8 mouse cellular contexts compared by ENCODE assay signal in genomic region chr3:126363568-126364505, GRCm38 (mm10). TPM values are rescaled to one million over a fixed set of nuclear protein-coding genes. Genes with fewer than 3 reads are reported as not detected.
A peak's percentile ranks its signal among the peaks of the same experiment; 100 is the strongest.
DNase-seq lines count a peak whose midpoint lies in the region; ATAC-seq and TF ChIP-seq lines count a peak whose summit lies in the region.

Gene Arsj, plus strand, starts transcription at chr3:126363684.

- 13% methylated on average over 41 of the region's 41 CpGs for WGBS in hindbrain, embryonic 16.5 days
- 9% methylated on average over 41 of the region's 41 CpGs for WGBS in limb, embryonic 15.5 days
- 19% methylated on average over 41 of the region's 41 CpGs for WGBS in thymus, adult 2 months

- H3K4me3 ChIP-seq in hindbrain, embryonic 16.5 days (ENCODE audit: low read length): peak within 1 kb of the TSS; percentile 41
- peak within 1 kb of the TSS; percentile 55 for H3K4me3 ChIP-seq in limb, embryonic 15.5 days
- no peak within 1 kb of the TSS for H3K4me3 ChIP-seq in thymus, adult 2 months (ENCODE audit: control insufficient read depth, insufficient read depth, low read length)

- no peak within 1 kb of the TSS for H3K27ac ChIP-seq in hindbrain, embryonic 16.5 days (ENCODE audit: low read depth, low read length)
- H3K27ac ChIP-seq in limb, embryonic 15.5 days: peak within 1 kb of the TSS; percentile 43; the same call in 1 of the 2 replicates
- no peak within 1 kb of the TSS for H3K27ac ChIP-seq in thymus, adult 2 months (ENCODE audit: control insufficient read depth, insufficient read depth, low read length)

- no peak for TF ChIP-seq POLR2A in thymus, adult 2 months (IDR thresholded peaks at IDR 0.05; ENCODE audit: control insufficient read depth, extremely low read depth, insufficient read depth, low read length, poor library complexity)

- H3K4me2 ChIP-seq in hindbrain, embryonic 16.5 days (ENCODE audit: low read length): peak within 1 kb of the TSS; percentile 67
- peak within 1 kb of the TSS; percentile 70 for H3K4me2 ChIP-seq in limb, embryonic 15.5 days

- H3K9me3 ChIP-seq in hindbrain, embryonic 16.5 days (ENCODE audit: control insufficient read depth, low read length): no peaks in the 10 kb centered on the region
- H3K9me3 ChIP-seq in limb, embryonic 15.5 days: no peaks in the 10 kb centered on the region

- 0 out of 2 replicates have a peak, but pooled peaks cover 2% of the 10 kb centered on the region for H3K27me3 ChIP-seq in hindbrain, embryonic 16.5 days (replicated peaks; ENCODE audit: control insufficient read depth, insufficient read depth, low read length)
- no peaks in the 10 kb centered on the region for H3K27me3 ChIP-seq in limb, embryonic 15.5 days
- H3K27me3 ChIP-seq in thymus, adult 2 months (ENCODE audit: control insufficient read depth, insufficient read depth, low read length): no peaks in the 10 kb centered on the region

- H3K36me3 ChIP-seq in hindbrain, embryonic 16.5 days (ENCODE audit: control insufficient read depth, insufficient read depth, low read length): no peaks in the 10 kb centered on the region
- no peaks in the 10 kb centered on the region for H3K36me3 ChIP-seq in limb, embryonic 15.5 days
- no peaks in the 10 kb centered on the region for H3K36me3 ChIP-seq in thymus, adult 2 months (ENCODE audit: control insufficient read depth, insufficient read depth, low read length)

- DNase-seq in adrenal gland, postnatal 10 days: peak; percentile 61
- DNase-seq in embryo, embryonic 10 days (ENCODE audit: low spot score): peak; percentile 54
- peak; percentile 61 for DNase-seq in gastrocnemius, postnatal 25 days
- DNase-seq in neural tube, embryonic 10.5 days (ENCODE audit: extremely low spot score, low spot score): peak; percentile 55
- DNase-seq in testis, postnatal 14 days (ENCODE audit: low spot score): peak; percentile 19
- DNase-seq in thymus, adult 2 months: no peak

- no peaks in the 10 kb centered on the region; the same call in 1 of the 2 replicates for H3K4me1 ChIP-seq in hindbrain, embryonic 16.5 days (ENCODE audit: control insufficient read depth, insufficient read depth, low read depth, low read length)
- H3K4me1 ChIP-seq in limb, embryonic 15.5 days: peaks cover 23% of the 10 kb centered on the region
- no peaks in the 10 kb centered on the region for H3K4me1 ChIP-seq in thymus, adult 2 months (replicated peaks; ENCODE audit: control insufficient read depth, insufficient read depth, low read length)

- peak; percentile 90 for ATAC-seq in hindbrain, embryonic 16.5 days
- ATAC-seq in limb, embryonic 15.5 days (ENCODE audit: insufficient number of reproducible peaks, low FRiP score, low TSS enrichment, low read depth): peak; percentile 71

- peak within 1 kb of the TSS; percentile 54 for H3K9ac ChIP-seq in hindbrain, embryonic 16.5 days (ENCODE audit: low read depth, low read length)
- H3K9ac ChIP-seq in limb, embryonic 15.5 days: peak within 1 kb of the TSS; percentile 51

- no peak for TF ChIP-seq CTCF in thymus, adult 2 months (IDR thresholded peaks at IDR 0.05; ENCODE audit: borderline replicate concordance, control insufficient read depth, extremely low read depth, insufficient read depth, low read length, poor library complexity)

RNA-seq across cellular contexts. Expression of gene Arsj, which starts in this region (rescaled TPM):
- total RNA-seq in adrenal gland, postnatal 10 days (2021): under 1 TPM; 0.51 to 0.64 TPM
- total RNA-seq in gastrocnemius, postnatal 25 days (2021): under 1 TPM; 0.27 to 0.67 TPM
- polyA plus RNA-seq in hindbrain, embryonic 16.5 days (2015; fragmentation: Nextera tagmentation; extraction: Ambion mirVana): 0.53 and 0.62 TPM in 2 replicates
- polyA plus RNA-seq in limb, embryonic 15.5 days (2015; fragmentation: Nextera tagmentation; extraction: Ambion mirVana): 7.3 and 8.2 TPM in 2 replicates
- 0.05 and 0.20 TPM in 2 replicates for polyA plus RNA-seq in thymus, adult 2 months (2012; rRNA removed)

Comparison
In these comparisons a context has a peak if more than half of its experiments do, and no peak if none do; other contexts are left out.
1. Peak in DNase-seq in adrenal gland, postnatal 10 days; RNA of the gene not detected or under 1 TPM.
2. Peak in DNase-seq in gastrocnemius, postnatal 25 days; RNA of the gene not detected or under 1 TPM.
3. Peak in ATAC-seq, H3K4me3 ChIP-seq, H3K9ac ChIP-seq and H3K4me2 ChIP-seq in hindbrain, embryonic 16.5 days; RNA of the gene not detected or under 1 TPM.